9 mouse cellular contexts compared by ENCODE assay signal in the genomic region with DNA sequence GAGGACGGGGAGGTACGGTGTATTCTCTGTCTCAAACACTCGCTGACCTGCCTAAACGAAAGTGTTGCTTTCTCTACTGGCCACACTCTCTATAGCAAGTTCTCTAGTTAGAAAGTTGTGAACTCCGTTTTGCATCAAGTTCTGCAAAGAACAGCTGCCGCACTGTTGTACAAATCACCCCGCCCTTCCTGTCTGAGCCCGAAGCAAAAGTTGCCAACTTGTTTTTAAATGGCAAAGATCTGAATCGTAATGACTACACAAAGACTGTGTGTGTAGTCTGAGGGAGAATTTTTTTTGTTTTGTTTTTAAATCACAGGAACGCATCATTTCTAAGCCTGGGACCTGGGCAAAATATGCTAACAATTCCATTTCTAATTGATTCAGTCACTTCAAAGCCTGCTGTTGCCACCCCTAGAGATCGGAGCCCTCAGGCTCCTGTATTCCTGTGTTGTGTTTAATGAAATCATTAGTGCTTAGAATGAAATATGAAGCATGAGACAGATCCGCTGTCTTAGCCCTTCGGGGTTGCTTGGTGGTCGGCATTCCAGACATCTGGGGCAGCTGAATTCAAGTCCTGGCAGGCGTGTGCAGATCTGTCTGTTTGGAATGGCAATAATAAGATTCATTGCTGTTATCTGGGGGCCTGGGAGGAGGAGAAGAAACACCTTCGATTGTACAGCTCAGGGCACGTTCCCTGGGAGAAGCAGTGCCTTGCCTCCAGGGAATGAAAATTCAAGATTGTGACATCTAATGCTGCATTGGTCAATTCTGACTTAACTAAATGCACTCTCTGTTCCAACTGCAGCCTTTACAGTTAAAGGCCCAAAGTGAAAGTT. TPM values are rescaled to one million over a fixed set of nuclear protein-coding genes. Genes with fewer than 3 reads are reported as not detected.
A peak's percentile ranks its signal among the peaks of the same experiment; 100 is the strongest.
DNase-seq lines count a peak whose midpoint lies in the region; ATAC-seq and TF ChIP-seq lines count a peak whose summit lies in the region.
"Had no signal": no experiment of that assay in that cellular context is flagged by ENCODE, and none has a peak within 500 bp of the region (broad histone marks: within the 10 kb centered on the region; RNA-seq: fewer than 3 reads in every experiment).

No protein-coding gene starts in this region.

- H3K27me3 ChIP-seq in hindbrain, embryonic 15.5 days = no peaks in the 10 kb centered on the region
- no peaks in the 10 kb centered on the region for H3K27me3 ChIP-seq in midbrain, embryonic 15.5 days (replicated peaks)
- no peaks in the 10 kb centered on the region for H3K27me3 ChIP-seq in liver, postnatal 0 days (ENCODE audit: insufficient read depth, low read length)
- H3K27me3 ChIP-seq in forebrain, postnatal 0 days (ENCODE audit: insufficient read depth, low read length) = no peaks in the 10 kb centered on the region

- 0 out of 2 replicates have a peak, but pooled peaks cover 4% of the 10 kb centered on the region for H3K9me3 ChIP-seq in hindbrain, embryonic 15.5 days
- H3K9me3 ChIP-seq in midbrain, embryonic 15.5 days = no peaks in the 10 kb centered on the region
- peaks cover 4% of the 10 kb centered on the region for H3K9me3 ChIP-seq in liver, postnatal 0 days (ENCODE audit: low read length)
- 0 out of 2 replicates have a peak, but pooled peaks cover 3% of the 10 kb centered on the region for H3K9me3 ChIP-seq in forebrain, postnatal 0 days (ENCODE audit: low read length)

- H3K4me1 ChIP-seq in hindbrain, embryonic 15.5 days (replicated peaks) = 0 out of 2 replicates have a peak, but pooled peaks cover 3% of the 10 kb centered on the region
- no peaks in the 10 kb centered on the region for H3K4me1 ChIP-seq in midbrain, embryonic 15.5 days
- H3K4me1 ChIP-seq in liver, postnatal 0 days (ENCODE audit: insufficient read depth) = no peaks in the 10 kb centered on the region
- no peaks in the 10 kb centered on the region for H3K4me1 ChIP-seq in forebrain, postnatal 0 days (ENCODE audit: insufficient read depth)

- H3K4me3 ChIP-seq in hindbrain, embryonic 15.5 days = no peak overlapping the region
- no peak overlapping the region for H3K4me3 ChIP-seq in midbrain, embryonic 15.5 days
- H3K4me3 ChIP-seq in liver, postnatal 0 days (ENCODE audit: low read depth, low read length) = no peak overlapping the region
- no peak overlapping the region for H3K4me3 ChIP-seq in forebrain, postnatal 0 days (ENCODE audit: low read depth, low read length)

- H3K36me3 ChIP-seq in hindbrain, embryonic 15.5 days = peaks cover 73% of the 10 kb centered on the region
- peaks cover 46% of the 10 kb centered on the region for H3K36me3 ChIP-seq in midbrain, embryonic 15.5 days (replicated peaks)
- peaks cover 20% of the 10 kb centered on the region for H3K36me3 ChIP-seq in liver, postnatal 0 days (replicated peaks; ENCODE audit: insufficient read depth, low read length)
- H3K36me3 ChIP-seq in forebrain, postnatal 0 days (ENCODE audit: insufficient read depth) = peaks cover 65% of the 10 kb centered on the region

- no peak overlapping the region for H3K4me2 ChIP-seq in hindbrain, embryonic 15.5 days
- no peak overlapping the region for H3K4me2 ChIP-seq in midbrain, embryonic 15.5 days
- no peak overlapping the region for H3K4me2 ChIP-seq in liver, postnatal 0 days (ENCODE audit: low read depth, low read length)
- H3K4me2 ChIP-seq in forebrain, postnatal 0 days (ENCODE audit: low read depth) = no peak overlapping the region

- H3K27ac ChIP-seq in hindbrain, embryonic 15.5 days (replicated peaks) = no peak overlapping the region
- H3K27ac ChIP-seq in midbrain, embryonic 15.5 days = no peak overlapping the region
- no peak overlapping the region for H3K27ac ChIP-seq in liver, postnatal 0 days (ENCODE audit: low read depth)
- no peak overlapping the region for H3K27ac ChIP-seq in forebrain, postnatal 0 days (ENCODE audit: low read depth, low read length)

- no peak for TF ChIP-seq EP300 in liver, postnatal 0 days (IDR thresholded peaks at IDR 0.05; ENCODE audit: low read depth)

- peak; percentile 72 to 76 for DNase-seq in heart, adult 18-20 months
- DNase-seq in heart, postnatal 4 days = no peak
- peak; percentile 39 for DNase-seq in ZHBTc4 (ENCODE audit: low read depth, low spot score)
- no peak for DNase-seq in ovary, adult 18-20 months (ENCODE audit: low spot score)
- DNase-seq in liver, postnatal 0 days = no peak
- no peak for DNase-seq in forebrain, postnatal 0 days

- no peak overlapping the region for H3K9ac ChIP-seq in hindbrain, embryonic 15.5 days
- H3K9ac ChIP-seq in midbrain, embryonic 15.5 days = no peak overlapping the region
- H3K9ac ChIP-seq in liver, postnatal 0 days (replicated peaks) = no peak overlapping the region
- no peak overlapping the region for H3K9ac ChIP-seq in forebrain, postnatal 0 days

- ATAC-seq in hindbrain, embryonic 15.5 days (ENCODE audit: low FRiP score, low read depth) = 0 out of 2 replicates have a peak, but pooled peaks have one; percentile 15
- ATAC-seq in midbrain, embryonic 15.5 days (replicated peaks) = 0 out of 2 replicates have a peak, but pooled peaks have one; percentile 67
- ATAC-seq in liver, postnatal 0 days = no peak
- no peak for ATAC-seq in forebrain, postnatal 0 days

- 48% methylated on average over 17 of the region's 17 CpGs for WGBS in hindbrain, embryonic 15.5 days
- WGBS in midbrain, embryonic 15.5 days = 58% methylated on average over 17 of the region's 17 CpGs
- WGBS in liver, postnatal 0 days (ENCODE audit: insufficient replicate concordance) = 66% methylated on average over 17 of the region's 17 CpGs
- 60% methylated on average over 17 of the region's 17 CpGs for WGBS in forebrain, postnatal 0 days

- no peak for TF ChIP-seq CTCF in liver, postnatal 0 days (IDR thresholded peaks at IDR 0.05; ENCODE audit: low read depth)
- no peak for TF ChIP-seq CTCF in forebrain, postnatal 0 days (IDR thresholded peaks at IDR 0.05; ENCODE audit: low read depth)

RNA-seq across cellular contexts. Expression of gene Zar1l, which starts 59.8 kb away (rescaled TPM):
- not detected for total RNA-seq in heart, adult 18-20 months (2021)
- total RNA-seq in heart, postnatal 4 days (2021) = not detected
- polyA plus RNA-seq in hindbrain, embryonic 15.5 days (2015; fragmentation: Nextera tagmentation; extraction: Ambion mirVana) = not detected in 2 replicates
- not detected in 2 replicates for polyA plus RNA-seq in midbrain, embryonic 15.5 days (2015; fragmentation: Nextera tagmentation; extraction: Ambion mirVana)
- not detected in 2 replicates for polyA plus RNA-seq in liver, postnatal 0 days (2015; fragmentation: Nextera tagmentation; extraction: Ambion mirVana)
- 0.43 TPM in 1 of 2 replicates, not detected in the other for total RNA-seq in forebrain, postnatal 0 days (2014; rRNA removed)
- polyA plus RNA-seq in forebrain, postnatal 0 days (2015; fragmentation: Nextera tagmentation; extraction: Ambion mirVana) = not detected in 2 replicates
- total RNA-seq: neutrophil, adult 5-6 weeks had no signal

Comparison
In these comparisons a context has a peak if more than half of its experiments do, and no peak if none do; other contexts are left out.
1. DNase-seq: peak in heart, adult 18-20 months (2 of 2) and ZHBTc4 (single experiment); none in heart, postnatal 4 days (single experiment), ovary, adult 18-20 months (single experiment), liver, postnatal 0 days (single experiment) and forebrain, postnatal 0 days (single experiment).
2. ATAC-seq: peak in hindbrain, embryonic 15.5 days (single experiment) and midbrain, embryonic 15.5 days (single experiment); none in liver, postnatal 0 days (single experiment) and forebrain, postnatal 0 days (single experiment).